Mouse (Mus musculus): ENCODE measurements around the gene Atl3.
"Not testable (repeated sequence)": the region's sequence is repeated elsewhere in the genome, so short reads cannot be mapped to it uniquely, and the experiment has no call there.

Atl3 gene

DNA sequence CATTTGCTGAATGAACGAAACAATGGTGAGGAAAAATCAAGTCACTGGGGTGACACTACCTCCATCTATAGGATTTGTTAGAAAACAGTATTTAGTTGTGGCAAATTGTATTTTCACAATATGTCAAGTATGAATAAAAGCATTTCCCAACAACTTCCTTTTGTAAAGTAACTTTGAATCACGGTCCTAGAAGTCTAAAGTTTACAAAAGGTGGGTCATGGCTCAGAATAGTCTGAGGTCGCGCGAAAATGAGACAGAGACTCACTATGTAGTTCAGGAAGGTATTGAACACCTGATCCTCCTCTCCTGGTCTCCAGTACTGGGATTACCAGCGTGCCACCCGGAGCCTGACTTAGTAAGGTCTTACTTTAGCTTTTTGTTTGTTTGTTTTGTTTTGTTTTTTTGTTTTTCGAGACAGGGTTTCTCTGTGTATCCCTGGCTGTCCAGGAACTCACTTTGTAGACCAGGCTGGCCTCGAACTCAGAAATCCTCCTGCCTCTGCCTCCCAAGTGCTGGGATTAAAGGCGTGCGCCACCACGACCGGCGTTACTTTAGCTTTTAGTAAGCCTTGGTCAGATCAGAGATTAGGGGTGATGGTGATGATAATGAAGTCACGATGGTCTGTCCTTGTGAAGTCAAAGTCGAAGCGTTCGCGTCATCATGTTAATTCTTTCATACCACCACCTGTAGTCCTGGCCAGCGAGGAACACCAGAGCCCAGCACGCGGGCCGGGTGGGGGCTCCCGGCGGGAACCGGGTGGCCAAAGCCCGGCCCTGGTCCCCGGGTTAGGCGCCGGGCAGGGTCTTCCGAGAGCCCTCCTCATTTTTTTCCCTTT lies at the start of gene Atl3:
Gene Atl3 (plus strand): TSS at position 689 of the 835 bp plus-strand sequence.
- peak; percentile 18 for DNase-seq (ENCODE audit: low read depth, low spot score)

DNA sequence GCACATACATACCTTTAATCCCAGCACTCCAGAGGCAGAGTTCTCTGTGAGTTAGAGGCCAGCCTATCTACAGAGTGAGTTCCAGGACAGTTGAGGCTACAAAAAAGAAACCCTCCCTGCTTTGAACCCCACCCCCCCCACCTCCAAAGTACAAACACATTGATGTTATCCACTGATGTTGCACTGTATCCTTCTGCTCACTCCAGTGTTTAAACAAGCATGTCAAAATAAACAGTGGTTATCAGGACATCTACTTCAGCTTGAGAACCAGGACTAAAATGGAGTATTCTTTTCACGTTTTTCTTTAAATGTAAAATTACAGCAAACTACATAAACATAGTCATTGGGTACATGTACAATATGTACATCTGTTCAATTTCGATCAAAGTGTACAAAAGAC lies 48.7 kb upstream of the Atl3 start:
- DNase-seq (ENCODE audit: low read depth, low spot score) = no peak

DNA sequence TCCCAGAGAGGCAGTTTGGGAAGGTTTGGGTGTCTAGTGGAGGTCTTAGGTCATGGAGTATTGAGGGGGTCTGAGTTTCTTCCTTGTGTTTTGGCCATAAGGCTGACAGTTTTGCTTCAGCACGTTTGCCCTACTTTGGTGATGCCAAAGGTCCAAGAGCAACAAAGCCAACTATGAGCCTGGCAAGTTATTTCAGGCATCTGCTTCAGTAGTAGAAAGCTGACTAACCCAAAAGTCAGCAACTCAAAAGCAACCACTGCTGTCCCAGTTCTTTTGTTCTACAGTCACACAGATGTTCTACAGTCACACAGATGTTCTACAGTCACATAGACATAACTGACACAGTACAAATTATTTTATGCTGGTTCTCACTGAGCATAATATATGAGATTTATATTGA lies 48.2 kb upstream of the Atl3 start:
- DNase-seq (ENCODE audit: low read depth, low spot score) = no peak

DNA sequence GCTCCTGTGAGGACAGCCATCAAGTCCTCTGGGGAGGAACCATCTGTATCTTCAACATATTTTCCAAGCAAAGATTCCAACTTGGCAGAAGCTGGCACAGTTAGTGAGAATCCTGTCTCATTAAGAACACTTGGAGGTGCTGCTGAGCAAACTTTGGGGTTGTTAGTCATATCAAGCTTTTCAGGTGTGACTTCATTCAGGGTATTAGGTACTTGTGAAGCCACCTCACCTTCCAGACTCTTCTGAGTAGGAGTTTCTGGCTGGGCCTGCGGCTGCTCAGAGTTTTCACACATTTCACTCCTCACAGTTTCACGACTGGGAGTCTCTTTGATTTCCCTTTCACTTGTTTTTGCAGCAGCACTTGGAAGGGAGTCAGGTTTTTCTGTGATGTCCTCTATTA lies 37.0 kb upstream of the Atl3 start:
- DNase-seq (ENCODE audit: low read depth, low spot score) = peak; percentile 51

DNA sequence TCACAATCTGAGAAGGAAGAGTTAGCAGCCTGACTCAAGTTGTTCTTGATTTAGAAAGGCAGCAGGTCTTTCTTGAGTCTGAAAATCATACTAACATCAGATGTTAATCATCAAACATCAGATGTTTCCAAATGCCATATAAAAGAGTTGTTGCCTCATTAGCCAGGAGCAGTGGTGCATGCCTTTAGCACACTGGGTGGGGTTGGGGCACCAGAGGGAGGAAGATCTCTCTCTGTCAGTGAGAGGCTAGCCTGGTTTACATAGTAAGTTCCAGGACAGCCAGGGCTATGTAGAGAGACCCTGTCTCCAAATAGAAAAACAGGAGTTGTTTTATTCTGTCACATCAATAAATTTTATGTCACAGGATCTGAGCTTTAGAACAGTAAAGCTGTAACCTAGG lies 34.9 kb upstream of the Atl3 start:
- DNase-seq (ENCODE audit: low read depth, low spot score) = no peak

DNA sequence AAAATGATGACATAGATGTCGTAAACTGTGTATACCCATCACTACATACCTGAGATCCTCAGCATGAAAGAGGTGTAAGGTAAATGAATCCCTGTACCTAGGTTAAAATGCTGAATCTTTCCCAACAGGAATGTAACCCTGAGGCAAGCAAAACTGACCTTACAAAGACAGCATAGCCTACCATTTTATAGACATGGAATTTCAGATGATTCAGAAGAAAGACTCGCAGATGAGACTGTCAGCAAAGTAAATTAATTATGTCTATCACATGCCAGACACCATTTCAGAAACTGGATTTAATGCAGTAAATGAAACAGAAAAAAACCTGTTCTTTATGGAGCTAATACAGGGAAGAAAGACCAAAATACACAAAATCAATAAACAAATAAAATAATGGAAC lies 34.5 kb upstream of the Atl3 start:
- DNase-seq (ENCODE audit: low read depth, low spot score) = no peak

DNA sequence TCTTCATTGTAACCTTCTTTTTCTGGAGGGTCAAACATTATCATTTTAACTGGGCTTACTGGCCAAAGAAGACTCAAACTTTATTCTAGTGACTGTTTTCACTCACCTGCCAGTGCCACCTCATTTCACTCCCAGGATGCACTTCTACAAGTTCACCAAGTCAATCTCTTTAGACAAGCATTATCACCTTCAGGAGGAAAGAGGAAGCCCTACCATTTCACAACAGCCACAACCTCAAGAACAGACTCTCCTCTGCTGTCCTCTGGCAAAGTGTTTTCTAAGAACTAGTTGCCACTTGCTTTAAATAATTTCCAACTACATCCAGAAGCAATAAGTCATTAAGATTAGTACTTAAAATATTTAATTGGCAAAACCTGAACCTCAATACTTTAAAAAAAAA lies 25.9 kb upstream of the Atl3 start:
- DNase-seq (ENCODE audit: low read depth, low spot score) = no peak

DNA sequence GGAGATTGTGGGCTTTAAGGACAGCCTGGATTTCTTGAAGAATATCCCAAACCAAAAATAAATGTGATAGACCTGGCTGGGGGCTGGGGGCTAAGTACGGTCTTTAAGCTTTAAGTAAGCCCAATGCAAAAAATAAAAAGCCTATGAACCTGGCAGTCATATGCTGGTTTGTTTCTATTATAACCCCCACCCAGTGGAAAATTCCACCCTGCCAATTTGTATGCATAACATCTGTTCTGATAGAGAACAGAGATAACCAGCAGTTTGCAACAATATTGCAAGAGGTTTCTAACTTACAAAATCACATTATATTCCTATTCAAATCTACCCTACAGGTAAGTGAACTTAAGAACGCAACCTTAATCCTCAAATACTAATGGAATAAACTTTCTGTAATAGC lies 23.2 kb upstream of the Atl3 start:
- peak; percentile 24 for DNase-seq (ENCODE audit: low read depth, low spot score)

DNA sequence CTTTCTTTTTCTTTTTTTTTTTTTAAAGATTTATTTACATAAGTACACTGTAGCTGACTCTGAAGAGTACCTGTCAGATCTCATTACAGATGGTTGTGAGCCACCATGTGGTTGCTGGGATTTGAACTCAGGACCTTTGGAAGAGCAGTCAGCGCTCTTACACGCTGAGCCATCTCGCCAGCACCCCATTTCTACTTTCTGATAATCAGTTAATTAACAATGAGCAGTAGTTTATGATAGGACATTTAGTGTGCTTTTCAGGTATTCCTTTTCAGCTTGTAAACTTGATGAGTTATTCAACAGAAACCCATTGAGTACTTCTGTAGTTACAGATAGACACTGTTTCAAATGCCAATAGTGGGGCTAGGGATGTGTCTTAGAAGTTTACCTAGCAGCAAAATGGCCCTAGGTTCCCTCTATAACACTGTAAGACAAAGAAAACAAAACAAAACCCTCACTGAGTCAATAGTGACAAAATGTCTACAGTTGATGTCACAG lies 14.0 kb upstream of the Atl3 start:
- DNase-seq (ENCODE audit: low read depth, low spot score) = no peak

DNA sequence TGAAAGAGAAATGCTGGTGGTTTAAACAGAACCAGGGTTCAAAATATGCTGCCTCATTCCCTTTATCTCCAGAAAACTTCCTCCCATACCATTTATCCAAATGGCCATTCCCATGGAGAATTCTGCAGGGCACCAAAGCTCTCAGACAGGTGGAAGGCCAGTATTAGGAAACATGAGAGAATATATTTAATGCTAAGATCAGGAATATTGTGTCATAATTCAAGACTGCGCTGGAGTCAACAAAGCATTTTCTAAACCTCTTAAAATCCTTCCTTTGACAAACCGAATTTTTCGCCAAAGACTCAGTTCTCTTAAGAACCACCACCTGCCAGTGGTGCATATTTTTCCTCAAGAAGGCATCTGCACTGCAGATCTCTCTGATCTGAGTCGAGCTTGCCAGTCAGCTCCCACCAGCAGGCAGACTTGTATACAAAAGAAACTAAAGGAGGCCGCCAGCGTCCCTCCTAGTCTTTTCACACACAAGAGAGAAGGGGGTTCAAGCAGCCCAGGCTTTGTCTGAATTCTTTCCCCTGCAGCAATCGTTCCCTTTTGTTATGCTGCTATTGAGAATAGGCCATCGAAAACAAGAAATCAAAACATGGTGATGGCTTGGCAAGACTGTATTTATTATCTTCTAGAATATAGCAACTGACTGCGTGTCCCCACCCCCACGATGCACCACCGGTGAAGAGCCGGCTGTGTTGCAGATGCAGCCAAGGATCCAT lies 12.1 kb upstream of the Atl3 start:
- peak; percentile 38 for DNase-seq (ENCODE audit: low read depth, low spot score)

DNA sequence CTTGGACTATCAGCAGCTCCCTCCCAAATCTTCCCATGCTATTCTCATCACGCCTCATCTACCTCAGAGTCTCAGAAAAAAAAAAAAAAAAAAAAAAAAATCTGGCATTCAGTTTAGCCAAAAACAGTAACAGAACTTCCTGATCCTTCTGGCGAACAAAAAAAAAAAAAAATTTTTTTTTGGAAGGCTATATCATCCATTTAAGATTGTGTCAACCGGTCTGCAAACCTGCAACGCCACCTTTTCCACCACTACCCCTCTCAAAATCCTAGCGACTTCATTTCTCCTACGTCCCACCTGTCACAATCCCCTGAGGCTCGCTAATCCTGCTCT lies 11.6 kb upstream of the Atl3 start:
- DNase-seq (ENCODE audit: low read depth, low spot score) = no peak

DNA sequence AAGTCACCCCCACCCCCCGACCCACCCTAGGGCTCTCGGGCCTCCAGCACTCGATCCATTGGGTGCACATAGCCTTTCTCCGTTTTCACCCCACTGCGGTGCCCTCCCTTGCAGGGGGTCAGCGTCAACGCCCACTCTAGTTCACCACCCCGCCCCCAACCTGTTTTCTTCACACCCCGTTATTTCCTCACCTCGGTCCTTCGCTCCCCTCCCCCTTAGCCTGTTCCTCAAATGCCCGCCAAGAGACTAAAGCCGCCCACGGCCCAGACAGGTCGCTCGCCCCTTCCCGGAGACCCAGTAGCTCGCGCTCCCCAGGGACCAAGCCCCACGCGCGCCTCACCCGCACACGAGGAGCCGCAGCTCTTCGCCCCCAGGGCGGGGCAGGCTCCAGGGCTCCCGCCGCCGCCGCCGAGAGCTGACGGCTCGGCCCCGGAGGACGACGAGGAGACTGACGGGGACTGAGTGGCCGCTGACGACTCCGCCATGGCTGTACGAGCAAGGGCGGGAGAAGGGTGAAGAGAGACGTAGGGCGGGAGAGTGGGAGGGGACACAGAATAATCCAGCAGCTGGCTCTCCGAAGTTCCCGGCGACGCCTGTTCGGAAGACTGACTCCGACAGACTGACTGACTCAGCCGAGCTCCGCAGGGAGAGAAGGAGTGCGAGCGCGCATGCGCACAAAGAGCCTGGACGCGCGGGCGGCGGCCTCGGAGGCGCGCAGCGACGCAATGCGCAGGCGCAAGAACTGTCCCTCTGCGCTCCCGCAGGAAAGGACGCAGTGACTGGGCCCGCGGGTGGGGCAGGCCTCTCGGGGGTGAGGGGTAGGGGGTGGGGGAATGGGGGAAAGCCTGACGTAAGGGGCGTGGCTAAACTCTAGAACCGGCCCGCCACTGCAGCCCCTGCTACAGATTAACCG lies 11.0 kb upstream of the Atl3 start, which contains the start of gene Rtn3:
Gene Rtn3 (minus strand): TSS at position 683 of the 913 bp plus-strand sequence.
- DNase-seq (ENCODE audit: low read depth, low spot score) = peak; percentile 97

DNA sequence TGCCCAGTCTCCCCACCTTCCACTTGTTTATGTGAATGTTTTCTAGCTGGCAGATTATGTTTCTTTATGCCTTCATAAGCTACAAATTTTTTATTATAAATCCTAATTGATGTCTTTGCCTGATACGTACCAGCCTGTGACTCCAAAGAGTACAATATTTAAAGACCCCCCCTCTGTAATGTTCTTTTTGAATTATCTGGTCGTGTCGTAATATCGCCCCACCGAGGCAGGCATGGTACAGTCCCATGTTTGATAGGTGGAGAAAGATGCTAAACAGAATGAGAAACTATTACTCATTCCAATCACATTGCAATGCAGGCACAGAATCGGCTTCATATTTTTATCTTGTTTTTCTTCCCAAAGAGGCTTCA lies 10.3 kb upstream of the Atl3 start:
- DNase-seq (ENCODE audit: low read depth, low spot score) = peak; percentile 75

DNA sequence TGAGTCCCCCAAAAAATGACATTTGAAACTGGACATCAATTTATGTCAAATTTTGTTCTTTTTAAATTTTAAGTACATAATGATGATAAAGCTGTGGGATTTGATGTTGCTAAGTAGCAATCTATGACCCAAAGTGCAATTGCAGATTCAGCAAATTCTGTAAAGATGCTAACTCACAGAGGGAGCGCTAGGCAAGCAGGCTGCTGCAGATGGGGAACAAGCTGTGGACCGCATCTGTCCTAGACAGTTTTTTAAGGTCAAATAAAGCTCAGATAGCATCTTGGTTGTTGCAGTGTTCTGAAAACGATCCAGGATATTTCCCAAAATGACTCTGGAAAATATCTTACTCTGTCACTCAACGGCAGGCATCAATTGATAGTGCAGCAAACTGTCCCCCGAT lies 9.8 kb upstream of the Atl3 start:
- no peak for DNase-seq (ENCODE audit: low read depth, low spot score)

DNA sequence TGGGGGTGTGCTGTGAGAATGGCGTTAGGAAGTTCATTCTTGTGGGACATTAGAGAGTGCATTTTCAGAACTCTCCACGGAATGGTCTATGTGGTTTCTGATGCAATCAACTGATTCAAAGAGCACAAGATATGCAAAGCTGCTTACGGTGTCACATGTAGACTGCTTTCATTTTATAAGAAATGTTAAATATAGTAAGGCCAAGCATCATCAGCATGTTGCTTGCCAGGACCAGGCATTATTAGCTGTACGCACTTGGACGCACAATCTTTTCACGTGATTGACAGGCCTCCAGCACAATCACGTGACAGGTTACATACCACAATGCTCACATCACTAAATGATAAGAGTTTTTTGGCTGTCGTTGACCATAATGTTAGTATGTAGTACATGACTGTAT lies 6.2 kb upstream of the Atl3 start:
- DNase-seq (ENCODE audit: low read depth, low spot score) = no peak

DNA sequence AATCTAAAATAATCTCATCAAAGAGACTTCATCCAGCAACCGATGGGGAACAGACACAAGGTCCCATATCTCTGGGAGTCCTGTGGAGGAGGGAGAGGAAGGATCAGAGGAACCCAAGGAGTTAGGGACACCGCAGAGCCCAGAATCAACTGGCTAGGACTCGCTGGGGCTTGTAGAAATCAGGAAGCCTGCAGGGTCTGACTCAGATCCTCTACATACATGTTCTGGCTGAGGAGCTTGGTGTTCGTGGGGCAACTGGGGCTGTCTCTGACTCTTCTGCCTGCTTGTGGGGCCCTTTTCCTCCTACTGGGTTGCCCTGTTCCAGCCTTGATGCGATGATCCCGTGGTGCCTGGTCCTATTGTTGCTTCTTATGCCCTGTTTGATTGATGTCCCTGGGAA lies 1.9 kb upstream of the Atl3 start:
- no peak for DNase-seq (ENCODE audit: low read depth, low spot score)

DNA sequence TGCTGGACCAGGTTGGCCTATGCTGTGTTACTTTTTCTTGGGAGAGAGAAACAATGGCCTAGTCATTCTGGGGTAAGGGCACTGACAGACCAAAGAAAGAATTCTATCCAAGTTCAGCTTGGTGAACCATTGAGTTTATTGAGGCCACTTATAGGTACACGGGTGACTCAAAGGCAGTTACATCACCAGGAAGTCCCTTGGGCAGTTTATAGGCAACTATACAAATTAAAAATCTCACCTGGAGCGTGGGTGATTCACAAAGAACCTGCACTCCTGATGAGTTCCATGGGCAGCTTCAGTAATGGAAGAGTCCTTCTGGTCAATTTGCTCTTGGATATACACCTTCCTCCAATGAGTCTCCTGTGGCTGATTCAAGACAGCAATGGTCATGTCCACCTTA lies 1.2 kb upstream of the Atl3 start:
- DNase-seq (ENCODE audit: low read depth, low spot score) = no peak

DNA sequence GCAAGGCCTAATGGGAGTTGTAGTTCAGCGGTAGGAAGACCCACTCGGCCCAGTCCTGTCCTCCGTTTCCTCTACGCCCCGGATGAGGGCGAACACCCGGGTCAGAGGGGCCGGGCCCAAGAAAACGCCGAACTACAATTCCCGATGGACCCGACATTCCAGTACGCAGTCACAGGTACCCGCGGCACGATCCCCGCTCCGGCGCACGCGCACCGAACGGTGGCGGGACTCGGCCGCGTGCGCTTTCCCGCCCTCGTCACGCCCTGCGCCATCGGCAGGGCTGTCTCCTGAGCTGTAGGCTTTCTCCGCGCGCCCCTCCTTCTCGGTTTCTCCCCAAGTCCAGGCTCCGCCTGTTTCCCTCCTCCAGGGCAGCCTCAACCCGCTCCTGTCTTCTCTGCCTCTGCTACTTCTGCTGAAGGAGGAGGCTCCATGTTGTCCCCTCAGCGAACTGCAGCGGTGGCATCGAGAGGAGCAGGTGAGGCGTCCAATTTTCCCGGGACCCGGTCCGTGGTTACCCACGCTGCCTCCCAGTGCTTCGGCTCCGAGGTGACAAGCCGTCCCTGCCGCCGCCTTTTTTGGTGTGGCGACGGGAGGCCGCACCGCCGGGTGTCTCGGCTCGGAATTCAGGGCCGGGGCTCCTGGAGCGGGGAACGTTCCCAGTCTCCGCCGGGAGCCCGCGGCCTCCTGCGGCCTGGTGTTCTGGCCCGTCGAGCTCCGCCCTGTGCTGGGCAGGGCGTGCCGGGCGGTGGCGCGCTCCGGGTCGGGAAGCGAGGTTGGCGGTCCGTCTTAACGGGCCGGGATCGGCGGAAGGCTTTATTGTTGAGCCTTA lies 561 bp downstream of the Atl3 start:
- DNase-seq (ENCODE audit: low read depth, low spot score) = peak; percentile 95

DNA sequence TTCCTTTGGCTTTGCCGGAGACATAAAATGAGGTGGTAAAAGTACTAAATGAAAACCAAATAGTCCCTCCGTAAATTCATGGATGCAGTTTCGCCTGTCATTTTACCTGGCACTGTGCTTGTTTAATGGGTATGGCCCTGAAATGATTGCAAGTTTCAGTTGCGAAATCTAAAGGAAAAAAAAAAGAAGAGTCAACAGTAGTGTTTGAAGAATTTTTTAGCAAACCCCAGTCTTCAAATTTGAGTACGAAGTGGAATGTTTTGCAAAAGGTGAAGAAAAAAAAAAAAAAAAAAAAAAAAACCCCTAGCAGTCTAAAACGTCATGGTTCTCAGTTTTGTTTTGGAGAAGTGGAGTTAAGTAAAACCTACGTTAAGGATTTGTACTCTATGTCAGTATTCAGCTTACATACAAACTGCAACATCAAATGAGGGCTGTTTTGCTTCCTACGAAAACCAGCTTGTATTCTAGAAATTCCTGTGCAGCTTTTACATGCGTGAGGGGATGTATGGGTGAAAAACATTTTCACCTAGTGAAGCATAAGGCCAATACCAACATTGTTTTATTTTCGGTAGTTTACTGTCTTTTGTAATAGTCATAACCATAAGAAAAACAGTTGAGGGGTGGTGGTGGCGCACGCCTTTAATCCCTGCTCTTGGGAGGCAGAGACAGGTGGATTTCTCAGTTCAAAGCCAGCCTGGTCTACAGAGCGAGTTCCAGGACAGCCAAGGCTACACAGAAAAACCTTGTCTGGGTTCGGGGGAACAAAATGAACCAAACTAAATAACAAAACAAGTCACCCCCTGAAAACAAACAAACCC lies 1.6 kb downstream of the Atl3 start:
- peak; percentile 63 for DNase-seq (ENCODE audit: low read depth, low spot score)

DNA sequence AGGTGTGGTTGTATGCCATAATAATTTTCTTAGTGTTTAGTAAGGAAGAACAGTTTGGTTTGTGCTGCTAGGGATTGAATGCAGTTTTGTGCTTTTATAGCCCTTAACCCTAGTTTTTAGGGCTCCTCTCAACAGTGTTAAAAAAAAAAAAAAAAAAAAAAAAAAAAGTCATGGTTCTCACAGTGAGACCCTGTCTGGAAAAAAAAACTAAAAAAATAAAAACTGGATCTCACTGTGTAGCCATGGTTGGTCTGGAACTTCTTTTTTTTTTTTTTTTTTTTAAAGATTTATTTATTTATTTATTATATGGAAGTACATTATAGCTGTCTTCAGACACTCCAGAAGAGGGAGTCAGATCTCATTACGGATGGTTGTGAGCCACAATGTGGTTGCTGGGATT lies 2.2 kb downstream of the Atl3 start:
- DNase-seq (ENCODE audit: low read depth, low spot score) = not testable (repeated sequence)

All from CD4-positive helper T cell, adult 2 months (primary cell).